Mouse (Mus musculus) ES-Bruce4 (cell line): ENCODE results near the gene Ttn.

Experiments
- CTCF ChIP-seq: IDR thresholded peaks from one replicate; pipeline ENCODE4 v1.8.1; 2011; ENCODE audit warnings: low read depth, low read length
- EP300 ChIP-seq: IDR thresholded peaks from 2 replicates; pipeline ENCODE4 v1.6.1; 2011; ENCODE audit warnings: low read depth, low read length; ENCODE audit not compliant: insufficient read depth

DNA sequence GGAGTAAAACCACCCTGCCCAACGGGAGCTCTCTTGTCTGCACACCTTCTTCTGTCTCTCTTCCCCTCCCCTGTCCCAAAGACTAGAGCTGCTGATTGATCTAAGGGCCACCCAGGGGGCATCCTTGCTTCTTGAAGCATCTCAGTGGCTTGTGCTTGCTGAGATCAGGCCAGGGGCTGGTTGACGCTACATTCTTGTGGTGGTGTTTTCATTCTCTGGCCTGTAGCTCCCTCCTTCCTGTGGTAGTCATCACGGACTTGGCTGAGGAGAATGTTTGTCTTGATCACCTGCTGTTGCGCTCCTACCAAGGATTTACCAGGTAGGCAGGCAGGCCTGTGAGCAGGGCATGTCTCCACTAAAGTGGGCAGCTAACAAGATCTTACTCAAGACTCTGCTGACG lies 279.6 kb downstream of the Ttn start:
- no peak for TF ChIP-seq CTCF
- TF ChIP-seq EP300, result no peak
